Comparison of ENCODE assay signal across 8 mouse cellular contexts in genomic region chr16:87699306-87699692, GRCm38 (mm10). TPM values are rescaled to one million over a fixed set of nuclear protein-coding genes. Genes with fewer than 3 reads are reported as not detected.
DNase-seq lines count a peak whose midpoint lies in the region; ATAC-seq and TF ChIP-seq lines count a peak whose summit lies in the region.

No protein-coding gene starts in this region.

- H3K9me3 ChIP-seq in E14TG2a.4 (ENCODE audit: low read length): no peaks in the 10 kb centered on the region
- no peaks in the 10 kb centered on the region for H3K9me3 ChIP-seq in heart, postnatal 0 days (replicated peaks; ENCODE audit: control insufficient read depth, low read length)
- no peaks in the 10 kb centered on the region for H3K9me3 ChIP-seq in limb, embryonic 13.5 days
- H3K9me3 ChIP-seq in neural tube, embryonic 12.5 days: no peaks in the 10 kb centered on the region

- H3K9ac ChIP-seq in heart, postnatal 0 days (replicated peaks; ENCODE audit: low read depth, low read length): peak overlapping the region; percentile 93
- H3K9ac ChIP-seq in limb, embryonic 13.5 days: peak overlapping the region; percentile 95
- H3K9ac ChIP-seq in neural tube, embryonic 12.5 days: peak overlapping the region; percentile 98

- H3K4me1 ChIP-seq in kidney, adult 2 months (ENCODE audit: control insufficient read depth, insufficient read depth, low read length): peaks cover 20% of the 10 kb centered on the region
- peaks cover 47% of the 10 kb centered on the region for H3K4me1 ChIP-seq in E14TG2a.4 (replicated peaks; ENCODE audit: low read depth, low read length)
- peaks cover 26% of the 10 kb centered on the region for H3K4me1 ChIP-seq in heart, postnatal 0 days (ENCODE audit: control insufficient read depth, insufficient read depth)
- H3K4me1 ChIP-seq in limb, embryonic 13.5 days: peaks cover 28% of the 10 kb centered on the region
- H3K4me1 ChIP-seq in neural tube, embryonic 12.5 days: peaks cover 22% of the 10 kb centered on the region

- peak overlapping the region; percentile 77 for H3K4me2 ChIP-seq in heart, postnatal 0 days (ENCODE audit: low read depth, low read length)
- peak overlapping the region; percentile 81 for H3K4me2 ChIP-seq in limb, embryonic 13.5 days (replicated peaks)
- H3K4me2 ChIP-seq in neural tube, embryonic 12.5 days (replicated peaks): peak overlapping the region; percentile 77

- no peak for TF ChIP-seq CTCF in kidney, adult 2 months (conservative IDR thresholded peaks at IDR 0.05; ENCODE audit: insufficient read depth, insufficient read length, low read depth, low read length)
- TF ChIP-seq CTCF in E14TG2a.4 (conservative IDR thresholded peaks at IDR 0.05; ENCODE audit: low read length): no peak
- TF ChIP-seq CTCF in heart, postnatal 0 days (IDR thresholded peaks at IDR 0.05; ENCODE audit: low read depth): no peak

- no peaks in the 10 kb centered on the region for H3K27me3 ChIP-seq in kidney, adult 2 months (replicated peaks; ENCODE audit: control insufficient read depth, insufficient read depth, low read length)
- peaks cover 16% of the 10 kb centered on the region for H3K27me3 ChIP-seq in E14TG2a.4 (ENCODE audit: insufficient read depth, low read length)
- no peaks in the 10 kb centered on the region for H3K27me3 ChIP-seq in heart, postnatal 0 days (ENCODE audit: control insufficient read depth, insufficient read depth, low read length)
- no peaks in the 10 kb centered on the region for H3K27me3 ChIP-seq in limb, embryonic 13.5 days
- H3K27me3 ChIP-seq in neural tube, embryonic 12.5 days (replicated peaks): no peaks in the 10 kb centered on the region; the same call in 1 of the 2 replicates

- under 1% methylated on average over 20 of the region's 20 CpGs for WGBS in kidney, adult 2 months
- under 1% methylated on average over 20 of the region's 20 CpGs for WGBS in heart, postnatal 0 days
- WGBS in limb, embryonic 13.5 days: 0% methylated on average over 20 of the region's 20 CpGs
- WGBS in neural tube, embryonic 12.5 days: under 1% methylated on average over 20 of the region's 20 CpGs

- no peak for TF ChIP-seq POLR2A in kidney, adult 2 months (IDR thresholded peaks at IDR 0.05; ENCODE audit: low read depth, low read length)

- DNase-seq in kidney, adult 2 months: no peak
- no peak for DNase-seq in kidney, postnatal 14 days
- peak; percentile 46 for DNase-seq in embryo, embryonic 11.5 days (ENCODE audit: low read depth, low spot score)
- DNase-seq in heart, postnatal 0 days (ENCODE audit: low spot score): peak; percentile 23
- DNase-seq in cerebellum, postnatal 36 days: no peak

- no peak; the same call in 1 of the 2 replicates for ATAC-seq in heart, postnatal 0 days (ENCODE audit: insufficient read depth, low read depth)
- ATAC-seq in limb, embryonic 13.5 days (ENCODE audit: low FRiP score, low read depth): no peak
- ATAC-seq in neural tube, embryonic 12.5 days (ENCODE audit: low FRiP score, low read depth): no peak; the same call in 1 of the 2 replicates

- H3K36me3 ChIP-seq in kidney, adult 2 months (ENCODE audit: control insufficient read depth, insufficient read depth, low read length): no peaks in the 10 kb centered on the region
- H3K36me3 ChIP-seq in E14TG2a.4 (ENCODE audit: insufficient read depth, low read length): peaks cover under 1% of the 10 kb centered on the region; the same call in 1 of the 2 replicates
- no peaks in the 10 kb centered on the region for H3K36me3 ChIP-seq in heart, postnatal 0 days (replicated peaks; ENCODE audit: control insufficient read depth, insufficient read depth, low read length)
- H3K36me3 ChIP-seq in limb, embryonic 13.5 days: no peaks in the 10 kb centered on the region
- no peaks in the 10 kb centered on the region for H3K36me3 ChIP-seq in neural tube, embryonic 12.5 days

- H3K4me3 ChIP-seq in kidney, adult 2 months (ENCODE audit: insufficient read depth, low read depth, low read length): peak overlapping the region; percentile 69
- H3K4me3 ChIP-seq in E14TG2a.4 (replicated peaks; ENCODE audit: low read length): peak overlapping the region; percentile 88
- peak overlapping the region; percentile 82 for H3K4me3 ChIP-seq in heart, postnatal 0 days (ENCODE audit: low read depth, low read length)
- H3K4me3 ChIP-seq in limb, embryonic 13.5 days: peak overlapping the region; percentile 85
- H3K4me3 ChIP-seq in neural tube, embryonic 12.5 days: peak overlapping the region; percentile 72

- no peak for TF ChIP-seq EP300 in heart, postnatal 0 days (IDR thresholded peaks at IDR 0.05; ENCODE audit: low read depth)

- peak overlapping the region; percentile 53 for H3K27ac ChIP-seq in kidney, adult 2 months (ENCODE audit: insufficient read depth, low read depth, low read length)
- peak overlapping the region; percentile 91 for H3K27ac ChIP-seq in heart, postnatal 0 days (ENCODE audit: low read depth)
- H3K27ac ChIP-seq in limb, embryonic 13.5 days: peak overlapping the region; percentile 87
- H3K27ac ChIP-seq in neural tube, embryonic 12.5 days: peak overlapping the region; percentile 89

RNA-seq across cellular contexts. Expression of gene Bach1, which starts 0.6 kb away (rescaled TPM):
- 8.6 and 9.7 TPM in 2 replicates for polyA plus RNA-seq in kidney, adult 2 months (2012; rRNA removed)
- 19.2 and 27.0 TPM in 2 replicates for total RNA-seq in heart, postnatal 0 days (2014; rRNA removed; ENCODE audit: low replicate concordance)
- polyA plus RNA-seq in heart, postnatal 0 days (2015; fragmentation: Nextera tagmentation; extraction: Ambion mirVana): 5.1 and 5.4 TPM in 2 replicates
- 18.6 and 19.7 TPM in 2 replicates for polyA plus RNA-seq in limb, embryonic 13.5 days (2015; fragmentation: Nextera tagmentation; extraction: Ambion mirVana)
- 23.4 and 24.6 TPM in 2 replicates for polyA plus RNA-seq in neural tube, embryonic 12.5 days (2016; fragmentation: Nextera tagmentation; extraction: Ambion mirVana)

Comparison
In these comparisons a context has a peak if more than half of its experiments do, and no peak if none do; other contexts are left out.
1. DNase-seq: peak in embryo, embryonic 11.5 days (single experiment) and heart, postnatal 0 days (single experiment); none in kidney, adult 2 months (single experiment), kidney, postnatal 14 days (single experiment) and cerebellum, postnatal 36 days (0 of 2).
2. Peak in every context shown above with its lines, with median percentiles within 50 percentile points of each other: H3K27ac ChIP-seq, H3K4me3 ChIP-seq, H3K4me2 ChIP-seq and H3K9ac ChIP-seq.